Mouse (Mus musculus): ENCODE measurements around the gene Chrnb2. TPM values are rescaled to one million over a fixed set of nuclear protein-coding genes. Genes with fewer than 3 reads are reported as not detected.
A peak's percentile ranks its signal among the peaks of the same experiment; 100 is the strongest.

The Chrnb2 gene
- polyA plus RNA-seq, 1 experiment = 0.04 TPM

DNA sequence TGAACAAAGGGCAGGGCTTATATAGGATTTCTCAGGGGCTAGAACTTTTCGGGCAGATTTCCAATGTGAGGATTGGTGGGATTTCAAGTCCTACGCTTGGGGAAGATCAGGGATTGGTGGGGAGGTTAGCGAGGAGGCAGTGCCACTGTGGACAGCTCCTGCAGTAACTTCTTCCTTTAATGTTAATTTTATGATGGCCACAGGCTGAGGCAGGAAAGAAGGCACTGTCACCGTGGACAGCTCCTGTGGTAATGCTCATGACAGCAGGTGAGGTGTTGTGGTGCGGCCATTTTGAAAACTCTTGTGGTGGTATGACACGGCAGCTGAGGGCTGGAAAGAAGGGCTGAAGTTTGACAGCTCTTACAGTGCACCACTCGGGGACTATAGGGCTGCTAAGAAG, 5.2 kb upstream of the Chrnb2 start:
- Histone ChIP-seq H3K4me3 (replicated peaks) (no peak overlapping the region), H3K9me3 (no peaks in the 10 kb centered on the region), H3K36me3 (replicated peaks; ENCODE audit: low read length) (peaks cover 21% of the 10 kb centered on the region), H3K4me1 (peaks cover 35% of the 10 kb centered on the region), H3K27me3 (replicated peaks) (peaks cover 18% of the 10 kb centered on the region)
- TF ChIP-seq GATA1 (IDR thresholded peaks at IDR 0.05; ENCODE audit: borderline replicate concordance, low read length) (no peak), FLI1 (IDR thresholded peaks at IDR 0.05; ENCODE audit: low read length) (no peak)

- TF ChIP-seq FLI1 (IDR thresholded peaks at IDR 0.05; ENCODE audit: low read length) = no peak
- TF ChIP-seq GATA1 (IDR thresholded peaks at IDR 0.05; ENCODE audit: borderline replicate concordance, low read length) = no peak
- H3K4me1 ChIP-seq = peaks cover 10% of the 10 kb centered on the region
- peaks cover 80% of the 10 kb centered on the region for H3K27me3 ChIP-seq (replicated peaks)
- no peaks in the 10 kb centered on the region for H3K36me3 ChIP-seq (replicated peaks; ENCODE audit: low read length)
- H3K9me3 ChIP-seq = no peaks in the 10 kb centered on the region
- H3K4me3 ChIP-seq (replicated peaks) = no peak overlapping the region
Observed at GRCm38 (mm10) chr3:89759786-89760185, 4.6 kb downstream of the Chrnb2 start.

GRCm38 (mm10) chr3:89757851-89758250, 6.6 kb downstream of the Chrnb2 start:
- no peak overlapping the region for H3K4me3 ChIP-seq (replicated peaks)
- H3K36me3 ChIP-seq (replicated peaks; ENCODE audit: low read length) = no peaks in the 10 kb centered on the region
- no peak for TF ChIP-seq FLI1 (IDR thresholded peaks at IDR 0.05; ENCODE audit: low read length)
- TF ChIP-seq GATA1 (IDR thresholded peaks at IDR 0.05; ENCODE audit: borderline replicate concordance, low read length) = no peak
- H3K27me3 ChIP-seq (replicated peaks) = peaks cover 62% of the 10 kb centered on the region
- H3K9me3 ChIP-seq = no peaks in the 10 kb centered on the region
- H3K4me1 ChIP-seq = no peaks in the 10 kb centered on the region; the same call in 1 of the 2 replicates

DNA sequence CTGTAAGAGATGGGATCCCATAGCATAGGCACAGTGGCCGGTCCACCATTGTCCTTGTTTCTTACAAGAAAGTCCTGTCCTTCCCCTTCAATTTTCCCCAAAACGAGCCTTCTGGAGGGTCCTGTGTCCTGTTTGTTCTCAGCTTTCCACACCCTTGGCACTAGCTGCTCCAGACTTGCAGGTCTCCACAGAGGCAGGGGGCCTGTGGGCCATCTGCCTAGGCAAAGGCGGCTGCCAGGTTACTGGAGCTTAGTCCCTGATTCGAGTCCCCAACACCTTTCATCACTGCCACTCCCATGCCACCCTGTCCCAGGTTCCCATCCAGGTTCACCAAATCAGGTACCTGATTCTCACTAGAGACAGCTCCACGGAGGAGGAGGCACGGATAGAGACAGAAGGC, 9.1 kb downstream of the Chrnb2 start:
- no peak for TF ChIP-seq FLI1 (IDR thresholded peaks at IDR 0.05; ENCODE audit: low read length)
- no peak for TF ChIP-seq GATA1 (IDR thresholded peaks at IDR 0.05; ENCODE audit: borderline replicate concordance, low read length)
- Histone ChIP-seq H3K4me1 (peaks cover 6% of the 10 kb centered on the region; the same call in 1 of the 2 replicates), H3K9me3 (no peaks in the 10 kb centered on the region), H3K27me3 (replicated peaks) (peaks cover 37% of the 10 kb centered on the region), H3K36me3 (replicated peaks; ENCODE audit: low read length) (peaks cover 25% of the 10 kb centered on the region), H3K4me3 (replicated peaks) (no peak overlapping the region)

DNA sequence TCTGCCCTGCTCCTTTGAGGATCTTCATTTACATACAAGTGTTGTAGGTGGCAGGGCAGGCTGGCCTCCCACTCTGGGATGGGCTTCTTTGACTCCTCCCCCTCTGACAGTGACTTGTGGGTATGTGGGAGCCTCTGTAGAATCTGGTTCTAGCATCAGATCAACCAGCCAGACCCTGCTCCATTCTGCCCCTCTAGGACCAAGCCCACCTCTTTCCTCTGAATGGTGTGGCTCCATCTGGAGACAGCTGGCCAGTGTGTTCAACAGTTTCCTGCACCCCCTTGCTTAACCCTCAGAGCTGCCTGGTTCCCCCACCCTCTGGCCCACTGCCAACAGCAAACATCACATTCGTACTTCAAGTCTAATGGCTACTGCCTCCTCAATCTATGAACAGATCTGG, 12.1 kb downstream of the Chrnb2 start:
- Histone ChIP-seq H3K9me3 (no peaks in the 10 kb centered on the region), H3K4me1 (peaks cover 6% of the 10 kb centered on the region; the same call in 1 of the 2 replicates), H3K4me3 (replicated peaks) (no peak overlapping the region), H3K27me3 (replicated peaks) (peaks cover 21% of the 10 kb centered on the region), H3K36me3 (replicated peaks; ENCODE audit: low read length) (peaks cover 52% of the 10 kb centered on the region)
- TF ChIP-seq GATA1 (IDR thresholded peaks at IDR 0.05; ENCODE audit: borderline replicate concordance, low read length) (no peak), FLI1 (IDR thresholded peaks at IDR 0.05; ENCODE audit: low read length) (no peak)

GRCm38 (mm10) chr3:89738509-89738908, 25.9 kb downstream of the Chrnb2 start:
- TF ChIP-seq GATA1 (IDR thresholded peaks at IDR 0.05; ENCODE audit: borderline replicate concordance, low read length) (no peak), FLI1 (IDR thresholded peaks at IDR 0.05; ENCODE audit: low read length) (no peak)
- Histone ChIP-seq H3K36me3 (replicated peaks; ENCODE audit: low read length) (peaks cover 98% of the 10 kb centered on the region), H3K27me3 (replicated peaks) (no peaks in the 10 kb centered on the region)

DNA sequence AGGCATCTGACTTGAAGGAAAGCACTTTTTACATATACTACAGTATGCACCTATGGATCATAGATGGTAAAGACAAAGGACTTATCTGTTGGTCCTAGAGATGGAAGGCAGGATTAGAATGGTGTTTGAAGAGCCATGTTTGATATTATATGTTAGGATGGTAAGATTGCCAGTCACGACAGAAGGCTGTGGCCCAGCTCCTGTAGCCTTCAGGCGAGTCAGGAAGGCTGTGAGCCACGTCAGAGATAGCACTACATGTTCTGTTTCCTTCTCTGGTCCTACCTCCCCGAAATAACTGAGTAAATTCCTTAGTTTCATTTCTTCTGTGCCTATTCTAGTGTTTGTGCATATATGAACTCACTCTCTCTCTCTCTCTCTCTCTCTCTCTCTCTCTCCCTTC, 32.3 kb downstream of the Chrnb2 start:
- no peaks in the 10 kb centered on the region for H3K9me3 ChIP-seq
- H3K4me1 ChIP-seq = peaks cover 76% of the 10 kb centered on the region
- H3K36me3 ChIP-seq (replicated peaks; ENCODE audit: low read length) = peaks cover 43% of the 10 kb centered on the region
- H3K27me3 ChIP-seq (replicated peaks) = no peaks in the 10 kb centered on the region
- TF ChIP-seq GATA1 (IDR thresholded peaks at IDR 0.05; ENCODE audit: borderline replicate concordance, low read length) = no peak
- TF ChIP-seq FLI1 (IDR thresholded peaks at IDR 0.05; ENCODE audit: low read length) = no peak
- H3K4me3 ChIP-seq (replicated peaks) = peak overlapping the region; percentile 96

More at GRCm38 (mm10) chr3:89738509-89738908, 25.9 kb downstream of the Chrnb2 start:
- peaks cover 32% of the 10 kb centered on the region for H3K4me1 ChIP-seq
- no peaks in the 10 kb centered on the region for H3K9me3 ChIP-seq
- no peak overlapping the region for H3K4me3 ChIP-seq (replicated peaks)

DNA sequence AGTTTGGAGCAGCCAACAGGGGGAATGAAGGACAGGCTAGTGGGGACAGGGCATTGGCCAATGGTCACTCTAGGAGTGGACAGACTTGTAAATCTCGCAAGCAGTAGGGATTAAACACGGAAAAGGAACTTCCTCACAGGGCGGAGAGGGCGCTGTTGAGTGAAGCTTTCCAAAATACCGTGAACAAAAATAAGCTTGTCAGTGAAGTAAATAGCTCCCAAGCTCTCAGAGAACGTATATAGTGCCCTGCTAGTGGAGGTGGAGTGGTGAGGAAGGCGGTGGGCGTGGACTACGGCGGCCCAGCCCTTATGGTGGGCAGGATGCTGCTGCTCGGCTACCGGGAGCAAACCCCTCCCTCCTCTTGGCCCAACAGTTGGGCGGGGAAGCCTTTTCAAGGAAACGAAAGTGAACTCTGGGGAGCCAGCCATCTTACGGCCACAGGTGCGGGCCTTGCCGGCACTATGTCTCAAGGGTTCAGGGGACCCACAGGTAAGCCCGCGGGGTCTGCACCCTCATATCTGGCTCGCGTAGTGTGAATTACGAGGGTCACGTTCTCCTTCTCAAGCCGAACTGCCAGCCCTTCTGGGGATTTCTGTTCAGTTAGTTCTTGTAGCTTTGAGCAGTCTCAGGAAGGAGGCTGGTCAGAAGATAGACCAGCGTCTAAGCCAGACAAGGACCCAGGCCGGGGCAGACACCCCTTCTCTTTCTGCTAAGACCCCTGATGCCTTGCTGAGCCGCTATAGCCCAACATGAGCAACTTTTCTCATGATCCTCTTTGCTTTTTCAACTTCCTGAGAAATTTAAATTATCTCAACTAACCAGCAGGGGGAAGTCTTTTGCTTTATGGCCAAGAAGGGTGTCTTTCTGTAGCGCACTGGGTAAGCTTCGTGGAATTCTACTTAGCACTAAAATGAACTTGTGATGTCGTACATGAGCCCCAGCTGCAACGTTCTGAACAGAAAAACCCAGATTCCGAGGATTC, 33.8 kb downstream of the Chrnb2 start:
- H3K36me3 ChIP-seq (replicated peaks; ENCODE audit: low read length) = peaks cover 34% of the 10 kb centered on the region
- peaks cover 3% of the 10 kb centered on the region for H3K9me3 ChIP-seq
- peaks cover 75% of the 10 kb centered on the region for H3K4me1 ChIP-seq
- no peaks in the 10 kb centered on the region for H3K27me3 ChIP-seq (replicated peaks)
- peak overlapping the region; percentile 96 for H3K4me3 ChIP-seq (replicated peaks)
- no peak for TF ChIP-seq GATA1 (IDR thresholded peaks at IDR 0.05; ENCODE audit: borderline replicate concordance, low read length)
- TF ChIP-seq FLI1 (IDR thresholded peaks at IDR 0.05; ENCODE audit: low read length) = no peak

DNA sequence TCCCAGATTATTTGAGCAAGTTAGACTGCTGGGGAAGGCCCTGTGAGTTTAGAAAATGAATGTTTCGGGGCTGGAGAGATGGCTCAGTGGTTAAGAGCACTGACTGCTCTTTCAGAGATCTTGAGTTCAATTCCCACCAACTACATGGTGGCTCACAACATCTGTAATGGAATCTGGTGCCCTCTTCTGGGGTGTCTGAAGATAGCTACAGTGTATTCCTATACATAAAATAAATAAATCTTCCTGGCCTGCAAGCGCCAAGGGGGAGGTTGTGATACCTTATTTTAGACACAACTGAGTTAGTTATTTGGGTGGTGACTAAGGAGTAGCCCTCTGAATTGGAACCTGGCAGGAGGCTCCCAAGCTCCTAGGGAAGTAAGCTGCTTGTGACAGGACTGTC, 35.6 kb downstream of the Chrnb2 start:
- no peaks in the 10 kb centered on the region for H3K27me3 ChIP-seq (replicated peaks)
- H3K4me3 ChIP-seq (replicated peaks) = no peak overlapping the region
- H3K4me1 ChIP-seq = peaks cover 64% of the 10 kb centered on the region
- H3K36me3 ChIP-seq (replicated peaks; ENCODE audit: low read length) = peaks cover 16% of the 10 kb centered on the region
- peaks cover 3% of the 10 kb centered on the region for H3K9me3 ChIP-seq
- TF ChIP-seq FLI1 (IDR thresholded peaks at IDR 0.05; ENCODE audit: low read length) (no peak), GATA1 (IDR thresholded peaks at IDR 0.05; ENCODE audit: borderline replicate concordance, low read length) (no peak)

- H3K9me3 ChIP-seq = peaks cover 10% of the 10 kb centered on the region
- H3K36me3 ChIP-seq (replicated peaks; ENCODE audit: low read length) = peaks cover 5% of the 10 kb centered on the region
- H3K4me3 ChIP-seq (replicated peaks) = peak overlapping the region; percentile 71
- no peaks in the 10 kb centered on the region for H3K27me3 ChIP-seq (replicated peaks)
- H3K4me1 ChIP-seq = peaks cover 46% of the 10 kb centered on the region
- TF ChIP-seq FLI1 (IDR thresholded peaks at IDR 0.05; ENCODE audit: low read length) (no peak), GATA1 (IDR thresholded peaks at IDR 0.05; ENCODE audit: borderline replicate concordance, low read length) (no peak)
Observed at GRCm38 (mm10) chr3:89727028-89727427, 37.4 kb downstream of the Chrnb2 start.
